Mouse (Mus musculus) right cerebral cortex, adult 2 months (tissue): Measurements from ENCODE around the gene Myh9.

ENCODE experiments used
- DNase-seq, 2 experiments: peaks; one replicate each; pipeline ENCODE4 v3.0.0; 2021 to 2022; ENCODE audit warnings: low spot score in 2 of 2

The Myh9 gene

DNA sequence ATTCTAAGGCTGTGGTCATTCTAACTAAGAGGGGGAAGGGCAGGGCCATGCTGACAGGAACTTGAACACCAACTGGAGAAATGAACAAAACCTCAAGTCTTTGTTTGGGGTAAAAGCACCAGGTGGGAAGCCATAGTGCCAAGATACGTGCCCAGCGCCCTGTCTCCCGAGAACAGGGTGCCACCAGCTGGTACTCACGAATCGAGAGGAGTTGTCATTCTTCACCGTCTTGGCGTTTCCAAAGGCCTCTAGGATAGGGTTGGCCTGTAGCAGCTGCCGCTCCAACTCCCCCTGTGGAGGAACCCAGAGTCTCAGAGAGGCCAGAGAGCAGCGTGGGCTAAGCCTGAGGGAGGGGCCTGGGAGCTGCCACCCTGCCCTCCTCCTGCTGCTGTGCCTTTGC lies 49.9 kb downstream of the Myh9 start:
- DNase-seq: no peak

DNA sequence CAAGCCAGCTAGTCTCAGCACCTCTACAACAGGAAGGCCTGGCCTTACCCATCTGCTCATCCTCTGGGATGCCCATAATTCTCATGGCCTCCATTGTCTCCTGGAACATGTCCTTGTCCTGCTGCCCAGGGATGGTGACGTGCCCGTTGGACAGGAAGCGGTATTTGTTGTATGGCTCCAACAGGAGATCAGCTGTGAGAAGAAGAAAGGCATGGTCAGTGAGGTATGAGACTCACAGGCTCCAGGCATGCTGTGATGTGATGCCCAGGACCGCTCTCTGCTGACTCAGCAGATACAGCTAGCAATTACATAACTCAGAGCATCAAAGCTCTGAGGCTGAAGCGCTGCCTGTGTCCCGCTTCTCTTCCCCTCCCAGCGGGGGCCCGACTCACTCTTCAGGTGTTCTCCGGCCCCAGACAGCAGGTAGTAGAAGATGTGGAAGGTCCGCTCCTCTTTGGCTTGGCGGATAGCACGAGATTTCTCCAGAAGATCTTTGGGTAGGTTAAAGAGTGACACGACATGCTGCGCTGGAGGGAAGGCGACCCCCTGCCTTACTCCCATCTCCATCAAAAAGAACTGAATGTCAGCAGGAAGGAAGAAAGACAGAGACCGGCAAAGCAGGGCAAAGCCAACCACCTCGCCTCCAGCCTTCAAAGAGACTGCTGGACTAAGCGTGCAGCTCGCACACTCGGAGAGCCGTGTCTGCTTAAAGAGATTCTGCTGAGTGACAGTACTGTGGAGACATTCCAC lies 51.1 kb downstream of the Myh9 start:
- no peak for DNase-seq

DNA sequence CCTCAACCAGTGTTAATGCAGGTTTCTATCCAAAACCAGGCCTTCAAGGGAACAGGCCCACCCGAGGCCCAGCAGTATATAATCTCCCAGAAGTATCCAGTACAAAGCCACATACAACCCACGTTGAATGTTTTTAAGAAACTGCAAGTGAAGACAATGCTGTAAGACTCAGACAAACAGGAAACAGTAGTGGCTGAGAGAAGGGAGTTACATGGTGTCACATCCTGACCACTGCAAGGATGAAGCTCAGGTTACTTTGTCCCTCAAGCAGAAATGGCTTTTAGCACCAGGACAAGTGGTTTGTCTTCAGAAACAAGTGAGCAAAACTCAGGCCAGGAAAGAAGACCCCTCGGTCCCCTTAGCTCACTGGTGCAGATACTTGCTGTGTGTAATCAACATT lies 52.8 kb downstream of the Myh9 start:
- no peak for DNase-seq

DNA sequence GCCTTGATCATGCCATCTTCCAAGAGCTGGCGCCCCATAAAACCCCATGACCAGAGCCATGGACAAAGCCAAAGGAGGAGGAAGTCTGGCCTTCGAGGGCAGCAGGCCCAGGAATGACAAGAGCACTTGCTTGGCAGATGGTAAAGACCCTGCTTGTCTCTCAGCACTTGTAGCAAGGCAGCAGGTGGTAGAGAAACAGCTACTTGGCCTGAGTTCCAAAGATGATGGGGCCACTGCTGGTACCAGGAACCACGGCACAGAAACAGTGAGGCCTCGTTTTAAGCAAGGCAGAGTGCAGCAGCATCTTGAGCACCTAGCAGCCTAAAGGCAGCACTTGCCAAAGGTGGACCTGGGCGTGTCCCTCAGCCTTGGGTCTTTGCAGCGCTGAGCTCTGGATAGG lies 53.6 kb downstream of the Myh9 start:
- DNase-seq: no peak

DNA sequence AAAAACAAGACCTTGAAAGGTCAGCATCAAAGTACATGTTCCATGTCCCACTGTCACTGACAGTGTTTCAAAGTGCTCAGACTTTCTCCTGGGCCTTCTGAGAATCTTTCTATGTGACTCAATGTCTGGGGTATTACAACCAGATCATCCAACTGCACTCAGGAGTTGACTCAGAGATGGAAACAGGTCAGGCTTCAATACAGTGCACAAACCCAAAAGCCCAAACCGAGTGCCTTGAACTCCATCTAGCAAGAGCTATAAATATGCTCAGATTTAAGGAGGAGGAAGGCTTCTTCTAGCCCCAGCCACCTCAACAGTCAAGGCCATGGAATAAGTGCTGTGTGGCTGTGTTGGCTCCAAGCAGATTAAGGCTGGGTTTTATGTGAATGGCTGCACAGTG lies 56.2 kb downstream of the Myh9 start:
- DNase-seq: no peak

DNA sequence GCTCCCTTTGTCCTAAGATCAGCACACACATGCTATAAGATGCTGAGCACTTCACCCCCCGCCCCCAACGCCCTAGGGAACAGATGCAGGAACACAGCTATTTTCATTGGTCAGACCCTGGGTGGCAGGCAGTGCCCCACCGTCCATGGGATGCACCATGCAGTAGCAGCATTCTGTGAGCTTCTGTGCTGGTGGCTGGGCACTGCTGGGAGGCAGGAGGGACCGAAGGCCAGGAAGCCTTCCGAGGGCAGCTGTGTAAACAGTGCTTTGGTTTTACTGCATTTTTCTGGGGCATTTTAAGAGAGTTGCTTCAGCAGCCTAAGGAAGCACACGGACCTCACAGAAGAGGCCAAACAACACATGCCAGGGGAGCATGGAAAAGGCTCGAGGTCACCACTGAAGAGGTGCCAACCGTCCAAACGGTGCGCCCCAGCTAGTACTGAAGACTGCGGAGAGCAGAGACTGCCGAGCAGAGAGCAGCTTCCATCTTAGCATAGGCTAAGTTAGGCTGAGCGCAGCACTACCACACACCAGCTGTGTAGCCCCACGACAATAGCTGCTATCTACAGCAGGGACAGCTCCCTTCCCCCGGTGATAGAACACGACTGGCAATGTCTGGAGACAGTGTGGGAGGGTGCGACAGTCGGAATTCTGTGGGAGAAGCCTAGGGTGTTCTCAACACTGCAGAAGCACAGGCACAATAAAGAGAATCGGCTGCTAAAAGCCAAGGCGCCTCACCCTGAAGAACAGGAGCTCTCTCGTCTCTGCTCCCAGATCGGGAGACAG lies 57.7 kb downstream of the Myh9 start:
- DNase-seq: peak; percentile 83 to 87

DNA sequence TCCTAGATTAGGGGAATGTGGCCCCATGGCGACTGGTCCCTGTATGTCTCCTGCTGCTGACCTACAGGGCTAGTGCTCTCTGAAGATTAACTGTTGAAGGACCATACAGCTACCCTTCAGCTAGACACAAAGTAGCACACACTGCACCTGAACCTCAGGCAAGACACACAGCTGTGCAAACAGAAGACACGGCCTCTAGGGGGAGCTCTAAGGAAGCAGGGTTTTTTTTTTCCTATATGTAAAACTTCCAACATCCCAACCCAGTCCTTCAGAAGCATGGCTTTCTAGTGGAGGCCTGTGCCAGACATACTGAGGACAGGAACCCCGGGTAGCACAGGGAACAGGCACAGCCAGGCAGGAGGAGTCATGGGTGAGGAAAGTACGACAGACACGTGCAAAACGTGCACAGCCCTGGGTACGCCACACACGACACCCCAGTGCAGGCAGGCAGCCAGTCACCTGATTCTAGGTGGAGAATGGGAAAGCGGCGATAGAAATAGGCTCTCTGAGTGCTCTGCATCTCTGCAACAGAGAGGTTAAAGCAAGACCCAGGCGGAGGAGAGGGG lies 59.4 kb downstream of the Myh9 start:
- peak in 1 of 2 experiments; percentile 53 for DNase-seq

DNA sequence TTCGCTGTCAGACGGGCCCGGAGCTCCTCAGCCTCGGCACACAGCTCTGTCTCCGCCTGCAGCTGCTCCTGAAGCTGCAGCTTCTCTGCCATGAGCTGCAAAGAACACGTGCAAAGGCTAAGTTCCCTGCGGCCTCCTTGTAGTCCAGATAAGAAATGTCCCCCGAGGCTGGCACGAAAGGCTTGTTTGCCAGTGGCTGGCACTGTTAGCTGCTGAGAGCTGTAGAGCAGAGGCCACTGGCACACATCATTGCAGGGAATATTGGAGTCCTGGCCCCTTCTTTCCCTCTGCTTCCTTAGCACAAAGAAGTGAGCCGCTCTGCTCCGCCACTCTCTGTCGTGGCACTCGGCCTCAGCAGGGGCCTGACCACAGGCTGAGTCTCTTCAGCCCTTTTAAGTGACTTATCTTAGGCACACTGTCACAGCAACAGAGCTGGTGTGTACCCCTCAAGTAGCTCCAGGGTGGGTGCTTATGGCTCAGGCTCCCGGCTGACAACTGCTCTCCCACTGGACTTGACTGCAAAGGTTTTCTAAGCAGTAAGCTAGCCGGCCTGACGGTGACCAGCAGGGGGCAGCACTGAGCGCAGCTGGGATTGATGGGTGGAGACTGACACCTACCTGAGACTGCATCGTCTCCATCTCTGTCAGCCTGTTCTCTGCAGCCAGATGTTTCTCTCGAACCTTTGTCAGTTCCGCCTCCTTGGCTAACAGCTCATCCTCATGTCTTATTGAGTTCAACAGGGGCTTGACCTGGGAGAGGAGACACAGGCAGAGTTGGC lies 66.6 kb downstream of the Myh9 start:
- peak; percentile 75 to 83 for DNase-seq

DNA sequence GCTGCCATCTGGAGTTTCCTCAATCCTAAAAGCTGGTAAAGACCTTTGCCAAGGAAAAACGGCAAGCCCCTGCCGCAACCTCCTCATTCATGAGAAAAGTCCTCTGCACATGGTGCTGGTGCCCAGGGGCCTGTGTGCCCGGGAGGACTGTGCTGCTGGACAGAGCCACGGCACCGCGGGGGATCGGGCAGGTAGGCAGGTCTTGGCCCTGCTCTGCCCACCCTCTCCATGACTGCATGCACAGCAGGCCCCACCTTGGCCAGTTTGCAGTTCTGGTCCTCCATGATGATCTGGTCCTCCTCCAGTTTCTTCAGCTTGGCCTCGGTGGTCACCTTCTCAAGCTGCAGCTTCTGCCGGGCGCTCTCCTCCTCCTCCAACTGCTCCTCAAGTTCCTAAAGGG lies 67.7 kb downstream of the Myh9 start:
- no peak for DNase-seq

DNA sequence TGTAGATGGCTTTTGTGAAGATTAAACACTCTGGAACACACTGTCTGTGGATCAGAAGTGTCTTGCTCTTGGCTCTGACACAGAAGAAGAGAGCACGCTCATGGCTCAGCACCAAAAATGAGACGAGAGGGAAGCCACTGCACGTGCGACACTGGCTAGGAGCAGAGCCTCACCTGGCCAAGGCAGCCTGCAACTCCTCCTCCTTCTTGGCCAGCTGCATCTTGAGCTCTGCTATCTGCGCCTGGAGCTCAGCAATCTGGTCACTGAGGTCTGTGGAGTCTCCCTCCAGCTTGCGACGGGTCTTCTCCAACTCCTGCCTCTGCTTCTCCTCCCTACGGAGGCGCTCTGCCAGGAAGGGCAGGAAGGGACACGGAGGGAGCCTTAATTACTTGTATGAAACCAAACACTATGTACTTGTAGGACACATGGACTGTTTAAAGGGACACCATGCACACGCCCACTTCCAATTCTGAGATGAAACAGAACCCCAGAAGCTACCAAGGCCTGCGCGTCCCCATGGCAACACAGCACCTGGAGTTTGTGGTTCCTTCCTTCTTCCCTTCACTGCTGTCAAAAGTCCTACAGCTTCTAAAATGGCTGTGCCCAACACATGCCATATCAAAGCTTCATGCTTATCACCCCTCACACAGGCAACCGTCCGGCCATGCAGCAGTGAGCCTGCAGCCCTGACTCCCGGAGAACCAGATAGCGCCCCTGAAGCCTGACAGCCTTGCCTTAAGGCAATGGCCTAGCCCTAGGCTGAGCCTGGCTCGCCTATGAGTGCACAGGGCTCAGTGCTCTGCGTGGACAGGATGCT lies 68.7 kb downstream of the Myh9 start:
- no peak for DNase-seq

DNA sequence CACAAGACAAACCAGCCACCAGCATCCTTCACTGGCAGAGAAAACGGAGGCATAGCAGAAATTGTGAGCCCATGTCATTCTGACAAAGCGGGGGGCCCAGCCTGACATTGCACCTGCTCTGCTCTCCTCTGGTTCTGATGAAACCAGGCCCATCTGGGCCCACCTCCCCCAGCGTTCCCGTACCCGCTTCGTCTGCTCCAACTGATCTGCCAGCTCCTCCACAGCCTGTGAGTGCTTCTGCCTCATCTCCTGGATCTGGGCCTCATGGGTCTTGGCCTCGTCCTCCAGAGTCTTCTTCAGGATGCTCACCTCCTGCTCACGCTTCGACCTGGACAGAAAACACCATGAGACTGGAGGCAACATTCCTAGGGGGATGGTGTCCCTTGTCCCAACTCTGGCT lies 71.0 kb downstream of the Myh9 start:
- no peak for DNase-seq

DNA sequence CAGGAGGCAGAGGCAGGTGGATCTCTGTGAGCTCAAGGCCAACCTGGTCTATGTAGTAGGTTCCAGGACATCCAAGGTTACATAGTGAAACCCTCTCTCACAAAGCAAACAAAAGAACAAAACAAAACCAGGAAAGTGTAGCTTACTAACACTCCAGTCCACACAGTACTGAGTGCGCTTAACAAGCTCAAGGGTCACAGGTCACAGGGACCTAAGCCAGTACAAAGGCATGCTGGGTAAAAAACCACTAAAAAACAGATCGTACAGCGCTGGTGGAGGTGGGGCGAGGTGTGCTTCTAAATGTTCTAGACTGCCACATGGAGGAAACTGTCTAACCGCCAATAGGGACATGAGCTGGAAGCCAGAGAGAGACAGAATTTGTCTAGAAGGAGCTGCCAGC lies 71.6 kb downstream of the Myh9 start:
- no peak for DNase-seq

DNA sequence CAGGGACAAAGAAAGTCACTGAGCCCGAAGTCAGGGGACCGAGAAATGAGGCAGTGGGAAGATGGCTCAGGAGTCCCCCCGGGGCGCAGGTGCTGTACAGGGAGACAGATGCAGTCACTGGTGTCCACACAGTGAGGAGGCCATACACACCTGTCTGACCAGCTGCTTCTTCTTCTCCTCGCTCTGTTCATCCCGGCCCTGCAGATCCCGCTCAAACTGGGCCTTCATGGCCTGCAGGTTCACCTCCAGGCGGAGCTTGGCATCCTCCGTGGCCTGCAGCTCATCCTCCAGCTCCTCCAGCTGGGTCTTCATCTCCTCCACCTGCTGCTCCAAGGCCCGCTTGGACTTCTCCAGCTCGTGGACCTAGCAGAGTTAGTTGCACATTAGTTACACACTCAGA lies 75.0 kb downstream of the Myh9 start:
- DNase-seq: no peak

DNA sequence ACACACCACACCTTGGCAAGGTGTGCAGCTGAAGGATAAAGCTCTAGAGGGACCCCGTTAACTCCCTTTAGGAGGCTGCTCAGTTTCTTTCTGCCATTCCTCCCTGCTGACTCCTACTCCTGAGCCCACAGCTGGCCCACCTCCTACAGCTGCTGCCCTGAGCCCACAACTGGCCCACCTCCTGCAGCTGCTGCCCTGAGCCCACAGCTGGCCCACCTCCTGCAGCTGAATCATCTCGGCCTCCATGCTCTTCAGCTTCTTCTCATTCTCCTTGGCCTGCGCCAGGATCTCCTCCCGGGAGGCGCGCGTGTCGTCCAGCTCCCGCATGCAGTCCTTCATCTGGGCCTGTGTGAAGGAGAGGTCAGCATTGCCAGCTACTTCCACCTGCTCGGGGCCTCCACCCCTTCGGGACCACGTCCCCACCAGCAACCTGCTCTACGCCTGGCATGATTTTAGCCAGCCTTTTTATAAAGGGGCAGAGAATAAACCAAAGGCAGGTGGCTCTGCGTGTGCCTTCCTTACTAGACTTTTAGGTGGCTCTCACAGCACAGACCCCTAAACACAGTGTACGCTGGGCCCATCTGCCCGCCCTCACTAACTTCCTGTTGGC lies 76.4 kb downstream of the Myh9 start:
- DNase-seq: no peak

DNA sequence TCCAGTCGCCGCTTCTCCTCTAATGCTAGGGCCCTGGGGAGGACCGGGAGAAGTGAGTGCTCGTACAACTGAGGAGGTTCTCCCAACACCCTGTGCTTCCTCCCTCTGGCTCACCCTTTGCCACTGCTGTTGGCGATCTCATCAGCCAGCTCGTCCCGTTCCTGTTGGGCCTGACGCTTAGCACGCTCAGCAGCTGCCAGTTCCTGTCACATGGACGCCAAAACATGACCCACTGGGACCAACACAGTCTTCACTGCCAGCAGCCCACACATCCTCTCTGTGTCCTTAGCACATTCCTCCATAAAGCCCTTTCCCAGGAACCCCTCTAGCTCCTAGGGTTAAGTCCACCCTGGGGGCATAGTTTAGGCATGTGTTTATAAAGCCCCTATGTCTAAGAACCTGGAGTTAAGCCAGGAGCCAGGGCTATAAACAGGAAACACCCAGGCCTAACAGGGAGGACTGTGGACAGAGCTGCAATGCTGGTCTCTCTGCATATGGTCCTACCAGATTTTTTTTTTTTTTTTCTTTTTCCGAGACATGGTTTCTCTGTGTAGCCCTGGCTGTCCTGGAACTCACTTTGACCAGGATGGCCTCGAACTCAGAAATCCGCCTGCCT lies 77.5 kb downstream of the Myh9 start:
- DNase-seq: no peak

DNA sequence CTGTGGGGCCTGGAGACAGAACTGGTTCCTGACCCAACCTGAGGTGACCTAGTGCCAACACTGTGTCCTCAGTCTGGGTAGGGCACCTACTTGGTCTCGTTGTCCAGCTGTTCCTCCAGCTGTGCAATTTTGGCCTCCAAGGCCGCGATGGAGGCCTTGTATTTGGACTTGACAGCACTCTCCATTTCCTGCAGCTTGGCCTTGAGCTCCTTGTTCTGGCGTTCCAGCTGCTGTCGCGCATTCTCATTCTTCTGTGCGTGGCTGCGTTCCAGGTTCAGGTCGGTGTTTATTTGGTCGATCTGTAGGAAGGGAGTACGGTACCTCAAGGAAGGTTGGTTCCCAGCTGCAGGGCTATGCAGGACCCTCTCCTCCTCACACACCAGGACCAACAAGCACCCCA lies 78.3 kb downstream of the Myh9 start:
- DNase-seq: no peak

DNA sequence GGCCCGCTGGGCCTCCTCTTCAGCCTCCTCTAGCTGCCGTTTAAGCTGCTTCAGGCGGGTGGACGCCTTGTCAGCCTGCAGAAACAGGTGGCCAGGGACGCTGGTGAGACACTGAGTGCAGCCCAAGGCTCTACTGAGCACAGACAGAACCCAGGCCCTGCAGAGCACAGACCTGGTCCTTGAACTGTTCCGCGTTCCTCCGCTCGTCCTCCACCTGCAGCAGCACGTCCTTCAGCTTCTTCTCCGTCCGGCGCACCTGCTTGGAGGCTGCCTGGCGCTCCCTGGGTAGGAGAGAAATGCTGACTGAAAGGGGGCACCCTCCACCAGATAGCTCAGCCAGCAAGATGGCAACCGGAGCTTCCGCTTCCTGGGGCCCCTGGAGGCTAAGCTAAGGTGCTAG lies 78.9 kb downstream of the Myh9 start:
- no peak for DNase-seq

DNA sequence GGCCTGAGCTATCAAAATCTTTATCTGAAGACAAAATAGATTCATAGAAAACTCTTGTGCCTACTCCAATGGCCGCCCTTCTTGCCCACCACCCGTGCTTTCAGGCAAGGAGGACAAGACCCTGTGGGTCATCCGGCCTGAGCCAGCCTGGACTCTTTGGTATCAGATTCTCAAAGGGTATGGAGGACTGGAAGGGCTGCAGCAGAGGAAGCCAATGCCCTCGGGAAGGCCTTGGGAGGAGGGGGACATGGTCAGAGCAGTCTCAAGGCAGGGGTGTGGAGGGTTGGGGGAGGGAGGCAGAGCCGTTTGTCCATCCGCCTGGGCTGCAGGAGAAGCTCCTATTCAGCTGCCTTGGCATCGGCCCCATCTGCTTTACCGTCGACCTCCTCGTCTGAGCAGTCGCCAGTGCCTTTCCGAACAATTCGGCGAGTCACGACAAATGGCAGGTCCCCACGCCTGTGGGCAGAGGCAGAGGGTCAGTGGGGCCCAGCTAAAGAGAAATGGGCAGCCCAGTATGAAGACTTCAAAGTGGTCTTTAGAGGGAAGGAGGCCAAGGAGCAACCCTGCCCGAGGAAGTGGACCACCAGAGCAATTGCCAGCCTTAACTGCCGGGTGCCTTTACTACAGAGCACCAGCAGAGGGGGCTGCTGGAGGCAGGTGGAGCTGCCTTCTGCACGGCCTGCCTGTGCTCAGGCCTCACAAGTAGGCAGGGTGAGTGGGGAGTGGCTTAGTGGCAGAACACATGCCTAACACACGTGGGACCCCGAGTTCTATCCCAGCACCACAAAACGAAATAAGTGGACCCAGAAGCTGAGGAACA lies 80.2 kb downstream of the Myh9 start:
- DNase-seq: no peak

DNA sequence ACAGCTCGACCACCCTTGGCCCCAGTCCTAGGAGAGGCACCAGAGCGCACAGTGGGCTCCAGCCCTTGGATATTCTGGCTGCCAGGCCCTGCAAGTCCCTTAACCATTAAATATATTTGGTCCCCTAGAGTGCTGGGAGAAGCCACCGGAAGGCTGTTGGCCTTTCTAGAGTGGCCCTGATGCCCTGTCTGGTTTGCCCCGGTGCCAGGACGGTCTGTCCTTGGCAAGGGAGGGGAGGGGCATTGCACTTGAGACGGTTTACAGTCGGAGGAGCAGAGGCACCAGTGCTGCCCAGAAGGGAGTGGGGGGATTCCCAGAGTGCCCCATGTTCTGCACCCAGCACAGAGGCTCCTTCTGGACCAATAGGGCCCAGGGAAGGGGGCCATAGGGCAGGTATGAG lies 80.9 kb downstream of the Myh9 start:
- no peak for DNase-seq

DNA sequence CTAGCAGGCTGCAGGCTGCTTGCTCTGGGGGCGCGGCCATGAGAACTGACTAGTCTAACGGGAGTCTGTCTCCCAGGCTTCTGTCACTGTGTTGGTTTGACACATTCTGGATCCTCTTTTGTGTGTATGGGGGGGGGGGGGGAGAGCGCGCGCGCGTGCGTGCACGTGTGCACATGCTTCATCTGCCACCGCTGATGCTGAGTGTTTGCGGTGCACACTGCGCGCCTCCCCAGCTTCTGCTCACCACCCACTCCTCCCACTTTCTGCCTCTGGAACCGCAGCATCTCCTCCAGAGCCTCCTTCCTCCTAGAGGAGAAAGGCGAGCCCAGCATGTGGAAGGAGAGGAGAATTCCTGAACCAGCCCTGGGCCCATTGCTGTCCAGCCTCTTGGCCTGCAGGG lies 81.9 kb downstream of the Myh9 start:
- no peak for DNase-seq
